Mouse (Mus musculus): ENCODE data around the gene Arl6.

Arl6 gene

DNA sequence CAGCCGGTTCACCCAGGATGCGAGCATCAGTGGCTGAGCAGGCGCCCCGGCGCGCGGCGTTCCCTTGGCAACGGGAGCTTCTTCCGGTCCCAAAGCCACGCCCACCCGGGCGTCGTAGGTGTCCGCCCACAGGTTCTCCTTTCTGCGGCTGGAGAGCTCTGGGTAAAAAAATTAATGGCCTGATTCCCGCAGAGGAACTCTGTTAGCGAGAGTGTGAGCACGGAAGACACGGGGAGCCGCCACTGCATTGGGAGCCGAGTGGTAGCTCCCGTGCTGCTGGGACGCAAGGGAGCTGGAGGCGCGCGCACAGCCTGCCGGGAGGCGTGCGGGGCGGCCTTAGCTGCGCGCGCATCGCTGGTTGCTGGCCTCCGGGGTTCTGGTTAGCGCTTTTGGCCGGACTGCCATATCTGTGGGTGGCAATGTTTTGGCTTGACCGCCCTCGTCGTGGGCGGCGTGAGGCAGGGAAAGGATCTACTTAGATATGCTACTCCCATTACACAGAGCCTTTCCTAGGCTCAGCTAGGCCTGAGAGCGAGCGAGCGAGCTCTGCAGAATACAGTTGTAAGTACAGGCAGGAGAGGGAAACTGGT, at the start of gene Arl6:
Arl6 (minus strand) TSS at position 290 of the 590 bp plus-strand sequence.
- peak; percentile 90 for DNase-seq (ENCODE audit: low spot score)

DNA sequence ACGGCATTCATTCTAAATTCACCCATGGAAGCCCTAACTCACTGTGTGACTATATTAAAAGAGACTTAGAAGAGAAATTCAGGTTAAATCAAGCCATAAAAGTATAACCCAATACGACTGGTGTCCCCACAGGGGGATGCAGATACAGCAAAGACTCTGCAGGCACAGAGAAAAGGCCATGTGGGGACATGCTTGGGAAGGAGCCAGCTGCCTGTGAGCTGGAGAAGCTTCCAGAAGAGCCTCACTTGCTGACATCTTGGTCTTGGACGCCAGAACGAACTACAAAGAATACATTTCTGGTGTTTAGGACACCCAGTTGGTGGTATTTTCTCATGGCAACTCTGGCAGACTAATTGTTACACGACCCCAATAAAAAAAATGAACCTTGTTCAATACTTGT, 45.9 kb upstream of the Arl6 start:
- no peak for DNase-seq (ENCODE audit: low spot score)

- peak; percentile 10 for DNase-seq (ENCODE audit: low spot score)
Measured at GRCm38 (mm10) chr16:59683434-59683833, 44.2 kb upstream of the Arl6 start.

GRCm38 (mm10) chr16:59682216-59682891, 43.2 kb upstream of the Arl6 start:
- DNase-seq (ENCODE audit: low spot score), result no peak

DNA sequence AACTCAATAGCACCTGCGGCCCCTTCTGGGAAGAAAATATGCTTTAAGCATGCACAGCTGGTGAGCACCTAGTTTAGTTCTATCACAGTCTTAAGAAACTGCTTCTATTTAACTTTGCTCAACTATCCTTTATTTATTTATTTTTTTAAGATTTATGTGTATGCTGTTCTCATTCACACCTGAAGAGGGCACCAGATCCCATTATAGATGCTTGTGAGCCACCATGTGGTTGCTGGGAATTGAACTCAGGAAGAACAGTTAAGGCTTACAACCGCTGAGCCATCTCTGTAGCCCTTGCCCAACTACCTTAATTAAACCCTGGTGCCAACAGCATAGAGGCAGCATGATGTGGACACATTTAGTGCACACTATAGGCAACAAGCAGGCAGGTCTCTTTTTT, 27.7 kb upstream of the Arl6 start:
- DNase-seq (ENCODE audit: low spot score), result no peak

DNA sequence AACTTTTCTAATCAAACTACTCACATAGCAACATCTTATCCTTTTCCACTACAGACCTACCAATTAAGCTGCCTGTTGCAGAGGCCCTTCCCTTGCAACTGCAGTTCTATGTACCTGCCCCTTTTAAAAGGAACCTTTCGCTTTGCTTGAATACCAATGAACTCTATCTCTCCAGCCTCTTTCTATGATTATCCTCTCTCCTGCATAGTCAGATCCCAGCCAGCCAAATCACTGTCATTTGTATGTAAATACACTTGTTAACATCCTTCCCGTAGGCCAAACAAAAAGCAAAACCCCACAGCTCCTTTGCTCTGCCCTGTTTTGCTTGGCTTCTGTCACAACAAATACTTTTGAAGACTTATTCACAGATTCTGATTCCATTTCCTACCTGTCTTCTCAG, 4.6 kb upstream of the Arl6 start:
- DNase-seq (ENCODE audit: low spot score), result no peak

DNA sequence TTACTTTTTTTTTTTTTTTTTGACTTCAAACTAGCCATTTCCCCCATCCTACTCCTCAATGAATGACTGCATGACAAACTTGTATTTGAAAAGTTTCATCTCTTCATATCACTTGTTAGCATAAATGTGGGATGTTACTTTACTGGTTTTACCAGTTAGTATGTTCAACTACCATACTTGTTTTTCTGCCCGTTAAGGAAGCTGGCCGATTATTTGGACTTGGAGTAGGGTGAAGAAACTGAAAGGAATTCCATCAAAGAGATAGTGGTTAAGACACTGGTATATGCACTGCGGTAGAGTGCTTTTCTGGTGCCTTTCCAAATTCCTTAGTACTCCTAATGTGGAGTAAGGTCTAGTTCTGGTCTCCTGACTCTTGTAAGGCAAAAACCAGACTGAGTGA, 794 bp upstream of the Arl6 start:
- no peak for DNase-seq (ENCODE audit: low spot score)

- no peak for DNase-seq (ENCODE audit: low spot score)
Measured at GRCm38 (mm10) chr16:59634598-59634997, 4.6 kb downstream of the Arl6 start.

GRCm38 (mm10) chr16:59621554-59621953, 17.6 kb downstream of the Arl6 start:
- DNase-seq (ENCODE audit: low spot score), result no peak

- no peak for DNase-seq (ENCODE audit: low spot score)
Measured at GRCm38 (mm10) chr16:59617167-59617566, 22.0 kb downstream of the Arl6 start.

DNA sequence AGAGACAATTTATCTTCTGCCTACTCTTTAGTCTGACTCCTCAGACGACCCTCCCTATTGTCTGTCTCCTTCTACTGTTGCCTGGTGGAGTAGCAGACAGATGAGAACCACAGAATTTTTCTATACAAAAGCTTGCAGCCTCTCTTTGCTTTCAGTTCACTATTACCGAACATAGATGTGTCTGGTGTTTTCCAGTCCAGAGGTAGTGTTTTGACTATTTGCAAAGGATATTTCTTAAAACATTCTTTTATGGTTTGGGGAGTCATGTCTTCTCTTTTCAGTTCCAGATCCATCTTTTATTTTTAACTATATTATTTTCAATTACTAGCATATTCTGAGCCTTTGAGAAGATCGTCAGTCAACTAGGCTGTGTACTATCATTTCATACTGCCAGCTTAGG, 23.5 kb downstream of the Arl6 start:
- no peak for DNase-seq (ENCODE audit: low spot score)

DNA sequence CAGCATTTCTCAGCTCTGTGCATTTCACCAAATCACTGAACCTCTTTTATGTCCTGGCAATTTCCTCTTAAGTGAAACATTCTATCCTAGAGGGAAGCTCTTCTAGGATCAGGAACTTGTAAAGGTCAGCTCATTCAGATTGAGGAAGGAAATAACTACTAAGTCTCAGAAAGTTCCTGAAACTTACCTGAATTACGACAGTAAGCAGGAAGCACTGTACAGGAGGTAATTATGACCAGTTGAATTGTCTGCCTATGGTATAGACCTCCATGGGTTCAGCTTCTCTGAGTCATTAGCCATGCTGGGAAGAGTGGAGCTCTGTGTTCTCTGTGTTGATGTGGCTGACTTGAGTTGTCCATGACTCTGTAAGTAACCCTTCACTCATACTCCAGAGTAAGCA, 28.4 kb downstream of the Arl6 start:
- DNase-seq (ENCODE audit: low spot score), result no peak

- no peak for DNase-seq (ENCODE audit: low spot score)
Measured at GRCm38 (mm10) chr16:59604078-59604781, 35.0 kb downstream of the Arl6 start.

- peak; percentile 75 for DNase-seq (ENCODE audit: low spot score)
Measured at GRCm38 (mm10) chr16:59600311-59601251, 38.6 kb downstream of the Arl6 start, which contains the start of gene Crybg3. Gene Crybg3, minus strand, starts transcription at chr16:59600979.

GRCm38 (mm10) chr16:59599411-59600265, 39.6 kb downstream of the Arl6 start:
- DNase-seq (ENCODE audit: low spot score), result no peak

GRCm38 (mm10) chr16:59598997-59599396, 40.2 kb downstream of the Arl6 start:
- DNase-seq (ENCODE audit: low spot score), result no peak

DNA sequence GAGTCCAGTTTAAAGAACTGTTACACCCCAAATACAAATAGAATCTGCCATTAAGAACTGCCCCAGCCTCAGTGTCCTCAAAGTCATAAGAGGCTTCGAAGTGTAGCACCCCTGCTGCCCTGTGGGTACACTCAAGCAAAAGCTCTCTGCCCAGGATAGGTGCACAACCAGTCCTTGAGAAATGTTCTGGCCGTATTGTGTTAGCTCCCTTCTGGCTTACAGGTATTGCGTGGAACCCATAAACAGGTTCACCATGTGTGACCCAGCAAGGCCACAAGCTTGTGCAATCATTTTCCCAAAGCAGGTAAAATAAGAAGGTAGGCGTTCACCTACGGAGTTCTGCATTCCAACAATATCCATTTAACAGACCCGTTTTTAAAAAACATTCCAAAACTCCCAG, 41.9 kb downstream of the Arl6 start:
- DNase-seq (ENCODE audit: low spot score), result no peak

DNA sequence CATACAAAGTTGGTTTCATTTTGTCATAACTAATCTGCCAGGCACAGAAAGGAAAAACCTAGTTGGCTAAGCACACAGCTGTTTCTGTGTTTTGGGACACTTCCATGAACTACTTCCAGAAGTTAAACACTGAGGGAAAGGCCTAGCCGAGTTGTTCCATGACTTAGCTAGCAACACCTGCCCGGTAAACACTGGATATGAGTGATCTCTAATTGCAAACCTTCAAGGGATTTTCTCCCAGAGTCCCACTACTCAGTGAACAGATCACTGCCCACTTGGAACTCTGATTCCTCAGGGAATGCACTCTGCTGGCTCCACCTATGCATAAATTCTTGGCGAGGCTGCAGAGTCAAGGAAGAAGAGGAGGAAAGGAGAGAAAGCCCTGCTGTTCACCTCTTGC, 44.5 kb downstream of the Arl6 start:
- no peak for DNase-seq (ENCODE audit: low spot score)

GRCm38 (mm10) chr16:59590790-59591189, 48.4 kb downstream of the Arl6 start:
- DNase-seq (ENCODE audit: low spot score), result no peak

GRCm38 (mm10) chr16:59588351-59589025, 50.7 kb downstream of the Arl6 start:
- DNase-seq (ENCODE audit: low spot score), result no peak

DNA sequence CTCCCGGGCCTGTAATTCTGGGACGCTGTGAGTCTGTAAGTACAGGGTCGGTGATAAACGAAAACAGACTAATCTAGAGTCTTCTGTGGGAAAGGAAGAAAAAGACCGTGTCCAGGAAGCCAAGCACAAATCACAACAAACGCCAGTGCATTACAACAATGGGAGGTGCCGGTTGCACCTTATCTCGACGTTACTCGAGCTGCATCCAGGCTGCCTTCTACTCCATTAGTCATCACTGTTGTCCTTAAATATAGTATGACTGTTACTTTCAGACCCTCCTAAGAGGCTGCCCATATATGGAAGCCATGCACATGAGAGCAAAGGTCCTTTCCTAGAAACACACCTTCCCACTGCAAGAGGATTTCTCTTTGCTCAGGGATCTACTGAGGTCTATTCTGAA, 51.4 kb downstream of the Arl6 start:
- DNase-seq (ENCODE audit: low spot score), result no peak
